Mouse (Mus musculus) frontal cortex, postnatal 36 days (tissue): ENCODE measurements around the gene Gpr25.
A peak's percentile ranks its signal among the peaks of the same experiment; 100 is the strongest.

Experiments used
- DNase-seq, 2 experiments: peaks; one replicate each; pipeline ENCODE4 v3.0.0; 2022; ENCODE audit warnings: low spot score in 2 of 2

Gpr25 gene

GRCm38 (mm10) chr1:136233892-136234594, 26.6 kb downstream of the Gpr25 start, which contains the start of gene Inava:
Gene Inava (minus strand): TSS chr1:136234264.
- DNase-seq = peak; percentile 28 to 29

- DNase-seq = no peak
These were observed 27.5 kb downstream of the Gpr25 start for GRCm38 (mm10) chr1:136232986-136233790.

GRCm38 (mm10) chr1:136232285-136232926, 28.3 kb downstream of the Gpr25 start:
- no peak for DNase-seq

- DNase-seq = no peak
These were observed 29.1 kb downstream of the Gpr25 start for GRCm38 (mm10) chr1:136231596-136231995.

GRCm38 (mm10) chr1:136230201-136230600, 30.5 kb downstream of the Gpr25 start:
- no peak for DNase-seq

GRCm38 (mm10) chr1:136229040-136229373, 31.7 kb downstream of the Gpr25 start:
- no peak for DNase-seq

- DNase-seq = no peak
These were observed 32.2 kb downstream of the Gpr25 start for GRCm38 (mm10) chr1:136228328-136229039.

GRCm38 (mm10) chr1:136227870-136228269, 32.8 kb downstream of the Gpr25 start:
- no peak for DNase-seq

- no peak for DNase-seq
These were observed 34.0 kb downstream of the Gpr25 start for GRCm38 (mm10) chr1:136226626-136227025.

GRCm38 (mm10) chr1:136225846-136226245, 34.8 kb downstream of the Gpr25 start:
- DNase-seq = no peak

GRCm38 (mm10) chr1:136223758-136224342, 36.8 kb downstream of the Gpr25 start:
- no peak for DNase-seq

GRCm38 (mm10) chr1:136222386-136222785, 38.3 kb downstream of the Gpr25 start:
- no peak for DNase-seq

- DNase-seq = no peak
These were observed 40.4 kb downstream of the Gpr25 start for GRCm38 (mm10) chr1:136220037-136220871.

GRCm38 (mm10) chr1:136214304-136214703, 46.4 kb downstream of the Gpr25 start:
- no peak for DNase-seq

GRCm38 (mm10) chr1:136212803-136213202, 47.9 kb downstream of the Gpr25 start, which contains the start of gene Mroh3:
Gene Mroh3 (minus strand): TSS chr1:136212828.
- peak in 1 of 2 experiments; percentile 23 for DNase-seq
